8 mouse cellular contexts compared by ENCODE assay signal in genomic region chr19:37206641-37207302, GRCm38 (mm10). TPM values are rescaled to one million over a fixed set of nuclear protein-coding genes. Genes with fewer than 3 reads are reported as not detected.
A peak's percentile ranks its signal among the peaks of the same experiment; 100 is the strongest.
DNase-seq lines count a peak whose midpoint lies in the region; ATAC-seq lines count a peak whose summit lies in the region.

No protein-coding gene starts in this region.

- no peaks in the 10 kb centered on the region for H3K4me1 ChIP-seq in hindbrain, embryonic 11.5 days (replicated peaks; ENCODE audit: control insufficient read depth, insufficient read depth, low read length)

- 0 out of 2 replicates have a peak overlapping the region, but pooled peaks have one; percentile 60 for H3K27ac ChIP-seq in hindbrain, embryonic 11.5 days (ENCODE audit: low read depth, low read length)

- H3K36me3 ChIP-seq in hindbrain, embryonic 11.5 days (ENCODE audit: control insufficient read depth, insufficient read depth, low read length), result peaks cover 4% of the 10 kb centered on the region; the same call in 1 of the 2 replicates

- peak overlapping the region; percentile 94 for H3K4me3 ChIP-seq in hindbrain, embryonic 11.5 days (ENCODE audit: low read depth, low read length)

- H3K4me2 ChIP-seq in hindbrain, embryonic 11.5 days (replicated peaks; ENCODE audit: low read depth, low read length), result peak overlapping the region; percentile 84

- ATAC-seq in frontal cortex, adult (ENCODE audit: low TSS enrichment), result peak; percentile 44
- ATAC-seq in hindbrain, embryonic 11.5 days (ENCODE audit: low FRiP score), result peak; percentile 82

- no peaks in the 10 kb centered on the region for H3K27me3 ChIP-seq in hindbrain, embryonic 11.5 days (ENCODE audit: control insufficient read depth, insufficient read depth, low read length)

- H3K9ac ChIP-seq in hindbrain, embryonic 11.5 days (ENCODE audit: low read depth, low read length), result peak overlapping the region; percentile 93

- under 1% methylated on average over 47 of the region's 47 CpGs for WGBS in hindbrain, embryonic 11.5 days

- H3K9me3 ChIP-seq in hindbrain, embryonic 11.5 days (ENCODE audit: control insufficient read depth, low read length), result no peaks in the 10 kb centered on the region

- peak; percentile 54 for DNase-seq in gastrocnemius, adult 18-20 months (ENCODE audit: low spot score)
- no peak for DNase-seq in gastrocnemius, postnatal 25 days
- DNase-seq in brain, adult 2 months (ENCODE audit: low read depth, low spot score), result peak; percentile 78
- DNase-seq in hindbrain, embryonic 11.5 days (ENCODE audit: low spot score), result peak; percentile 63
- DNase-seq in left cerebral cortex, adult 18-20 months (ENCODE audit: low spot score in 2 of 2), result peak; percentile 28 to 60
- peak; percentile 60 for DNase-seq in lung, postnatal 36 days
- DNase-seq in right cerebral cortex, postnatal 10 days (ENCODE audit: low spot score in 2 of 2), result peak; percentile 53 to 62

RNA-seq across cellular contexts. Expression of gene March5, which starts 0.6 kb away (rescaled TPM):
- 10 to 100 TPM; 74.3 to 83.1 TPM for total RNA-seq in gastrocnemius, adult 18-20 months (2021)
- total RNA-seq in gastrocnemius, postnatal 25 days (2021), result 10 to 100 TPM; 70.3 to 72.6 TPM
- 152 and 157 TPM in 2 replicates for polyA plus RNA-seq in hindbrain, embryonic 11.5 days (2014; fragmentation: Nextera tagmentation; extraction: Ambion mirVana)
- 10 to 100 TPM; 90.6 to 92.7 TPM for total RNA-seq in left cerebral cortex, adult 18-20 months (2021)

RNA-seq across cellular contexts. Expression of gene Cpeb3, which starts 1.6 kb away (rescaled TPM):
- 10 to 100 TPM; 59.2 to 64.4 TPM for total RNA-seq in gastrocnemius, adult 18-20 months (2021)
- 10 to 100 TPM; 35.8 to 44.6 TPM for total RNA-seq in gastrocnemius, postnatal 25 days (2021)
- polyA plus RNA-seq in hindbrain, embryonic 11.5 days (2014; fragmentation: Nextera tagmentation; extraction: Ambion mirVana), result 2.4 and 4.9 TPM in 2 replicates
- 10 to 100 TPM; 87.0 to 97.8 TPM for total RNA-seq in left cerebral cortex, adult 18-20 months (2021)
